Mouse (Mus musculus) adrenal gland (tissue): ENCODE measurements around the gene A730015C16Rik.

Experiments used
- intact Hi-C: fragments of 180-260 bp; cut with DNase I; formaldehyde crosslinking; loops from one replicate; pipeline ENCODE4 v1.15.1; 2025
- long read RNA-seq, 2 experiments: library from polyadenylated mRNA; unstranded; transcript quantifications; one replicate each; pipeline ENCODE4 v2.0.0; 2020; ENCODE audit warnings: borderline replicate concordance in 1 of 2; ENCODE audit not compliant: insufficient replicate concordance in 1 of 2

A730015C16Rik gene
- long read RNA-seq, experiment 1: 0 reads
- long read RNA-seq, experiment 2: 0 reads

GRCm38 (mm10) chr4:108848505-108848848 is at the start of gene A730015C16Rik:
Gene A730015C16Rik, minus strand, starts transcription at chr4:108848619.
- intact Hi-C loops: no loop called here

GRCm38 (mm10) chr4:108890876-108891275 is 42.5 kb upstream of the A730015C16Rik start:
- intact Hi-C loops: no loop called here

- intact Hi-C loops: loop anchor here (10.0 kb wide), 1 partner anchor 47 kb away; no protein-coding TSS in a partner anchor
Observed at GRCm38 (mm10) chr4:108887456-108887855, 39.0 kb upstream of the A730015C16Rik start.

GRCm38 (mm10) chr4:108883815-108884214 is 35.4 kb upstream of the A730015C16Rik start:
- intact Hi-C loops: loop anchor here (10.0 kb wide), 1 partner anchor 51 kb away; no protein-coding TSS in a partner anchor

- intact Hi-C loops: loop anchor here (10.0 kb wide), 1 partner anchor 286 kb away; no protein-coding TSS in a partner anchor
Observed at GRCm38 (mm10) chr4:108878963-108879822, 30.8 kb upstream of the A730015C16Rik start, which contains the start of gene Rab3b. Gene Rab3b, plus strand, starts transcription at chr4:108879063.

- intact Hi-C loops: loop anchor here (10.0 kb wide), 1 partner anchor 287 kb away; no protein-coding TSS in a partner anchor
Observed at GRCm38 (mm10) chr4:108877901-108878300, 29.5 kb upstream of the A730015C16Rik start.

GRCm38 (mm10) chr4:108873746-108874145 is 25.3 kb upstream of the A730015C16Rik start:
- intact Hi-C loops: loop anchor here (5.0 to 10.0 kb wide), 2 partner anchors 76 to 291 kb away; no protein-coding TSS in a partner anchor

GRCm38 (mm10) chr4:108869730-108870374 is 21.4 kb upstream of the A730015C16Rik start:
- intact Hi-C loops: loop anchor here (2.0 to 10.0 kb wide), 3 partner anchors 73 to 295 kb away; no protein-coding TSS in a partner anchor

- intact Hi-C loops: no loop called here
Observed at GRCm38 (mm10) chr4:108866806-108867205, 18.4 kb upstream of the A730015C16Rik start.

- intact Hi-C loops: no loop called here
Observed at GRCm38 (mm10) chr4:108847715-108848504, 509 bp downstream of the A730015C16Rik start, which contains the start of gene Kti12. Gene Kti12, plus strand, starts transcription at chr4:108847785.

GRCm38 (mm10) chr4:108845824-108846569 is 2.4 kb downstream of the A730015C16Rik start:
- intact Hi-C loops: no loop called here

- intact Hi-C loops: no loop called here
Observed at GRCm38 (mm10) chr4:108843336-108843735, 5.1 kb downstream of the A730015C16Rik start.

GRCm38 (mm10) chr4:108841920-108842578 is 6.4 kb downstream of the A730015C16Rik start:
- intact Hi-C loops: no loop called here

- intact Hi-C loops: no loop called here
Observed at GRCm38 (mm10) chr4:108838031-108838430, 10.4 kb downstream of the A730015C16Rik start.

GRCm38 (mm10) chr4:108835496-108835895 is 12.9 kb downstream of the A730015C16Rik start:
- intact Hi-C loops: no loop called here

GRCm38 (mm10) chr4:108834971-108835311 is 13.5 kb downstream of the A730015C16Rik start:
- intact Hi-C loops: no loop called here

GRCm38 (mm10) chr4:108834115-108834970 is 14.1 kb downstream of the A730015C16Rik start, which contains the start of gene Txndc12:
Gene Txndc12, plus strand, starts transcription at chr4:108834601.
- intact Hi-C loops: no loop called here

- intact Hi-C loops: no loop called here
Observed at GRCm38 (mm10) chr4:108833828-108834114, 14.6 kb downstream of the A730015C16Rik start.
